ENCODE assay signal across 25 mouse cellular contexts in the genomic region with DNA sequence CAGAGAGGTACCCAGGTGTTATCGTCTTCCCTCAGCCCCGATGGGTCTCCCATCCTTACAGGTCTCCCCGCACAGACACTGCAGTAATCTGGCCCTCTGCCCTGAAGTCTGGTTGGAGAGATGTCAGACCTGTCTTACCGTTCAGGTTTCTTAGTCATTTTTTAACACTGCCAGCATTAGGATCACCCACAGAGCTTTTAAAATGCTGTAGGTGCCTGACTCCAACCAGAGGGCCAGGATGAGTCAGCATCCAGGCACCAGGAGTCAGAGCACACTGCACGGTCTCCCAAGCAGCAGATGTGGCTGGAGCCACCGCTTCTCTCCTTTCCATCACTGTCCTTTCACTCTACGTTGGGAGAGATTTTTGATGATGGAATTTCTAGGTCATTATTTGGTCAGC.
DNase-seq lines count a peak whose midpoint lies in the region; ATAC-seq lines count a peak whose summit lies in the region.
"Had no signal": no experiment of that assay in that cellular context is flagged by ENCODE, and none has a peak within 500 bp of the region (broad histone marks: within the 10 kb centered on the region; RNA-seq: fewer than 3 reads in every experiment).

No protein-coding gene starts in this region.

- DNase-seq in kidney, adult 9 months: peak; percentile 67
- no peak for DNase-seq in kidney, postnatal 10 days
- DNase-seq in 3134 (ENCODE audit: extremely low read depth, insufficient read length, low spot score): peak; percentile 50
- DNase-seq in 3T3-L1 (ENCODE audit: low read depth, low spot score): peak; percentile 83
- DNase-seq in fibroblast of lung, adult 2 months (ENCODE audit: low read depth): peak; percentile 45
- DNase-seq in midbrain, embryonic 11.5 days (ENCODE audit: low spot score, missing footprints): no peak
- no peak for DNase-seq in limb, embryonic 10.5 days (ENCODE audit: low spot score)
- DNase-seq: adrenal gland, adult 2 months; cerebellum, postnatal 36 days; gastrocnemius, postnatal 14 days; heart, adult 18-20 months; heart, postnatal 36 days; lung, adult 18-20 months; right cerebral cortex, postnatal 25 days; thymus, adult 18-20 months; thymus, postnatal 4 days had no signal

- no peak overlapping the region for H3K4me2 ChIP-seq in midbrain, embryonic 11.5 days
- H3K4me2 ChIP-seq: embryonic facial prominence, embryonic 15.5 days; forebrain, embryonic 12.5 days; heart, embryonic 13.5 days; limb, embryonic 12.5 days had no signal

- H3K27me3 ChIP-seq in midbrain, embryonic 11.5 days (ENCODE audit: control insufficient read depth, insufficient read depth, low read length): no peaks in the 10 kb centered on the region
- no peaks in the 10 kb centered on the region for H3K27me3 ChIP-seq in limb, embryonic 10.5 days (ENCODE audit: low read depth, poor library complexity, severe bottlenecking)
- H3K27me3 ChIP-seq: embryonic facial prominence, embryonic 15.5 days; forebrain, embryonic 12.5 days; heart, embryonic 13.5 days; limb, embryonic 12.5 days; megakaryocyte, embryonic 14.5 days had no signal

- WGBS in midbrain, embryonic 11.5 days: 89% methylated on average over 7 of the region's 7 CpGs
- 85% methylated on average over 7 of the region's 7 CpGs for WGBS in limb, embryonic 10.5 days

- H3K4me1 ChIP-seq in midbrain, embryonic 11.5 days (ENCODE audit: control insufficient read depth, insufficient read depth, low read length): no peaks in the 10 kb centered on the region
- H3K4me1 ChIP-seq in limb, embryonic 10.5 days: peaks cover 4% of the 10 kb centered on the region
- H3K4me1 ChIP-seq: embryonic facial prominence, embryonic 15.5 days had no signal

- H3K4me3 ChIP-seq in midbrain, embryonic 11.5 days (ENCODE audit: low read depth, low read length): no peak overlapping the region
- no peak overlapping the region for H3K4me3 ChIP-seq in limb, embryonic 10.5 days
- H3K4me3 ChIP-seq: embryonic facial prominence, embryonic 15.5 days; forebrain, embryonic 12.5 days; heart, embryonic 13.5 days; limb, embryonic 12.5 days; megakaryocyte, embryonic 14.5 days had no signal

- H3K9ac ChIP-seq in midbrain, embryonic 11.5 days (ENCODE audit: low read length): no peak overlapping the region
- H3K9ac ChIP-seq: embryonic facial prominence, embryonic 15.5 days; forebrain, embryonic 12.5 days; heart, embryonic 13.5 days; limb, embryonic 12.5 days had no signal

- H3K27ac ChIP-seq in midbrain, embryonic 11.5 days (ENCODE audit: low read depth, low read length): no peak overlapping the region
- no peak overlapping the region for H3K27ac ChIP-seq in limb, embryonic 10.5 days
- H3K27ac ChIP-seq: embryonic facial prominence, embryonic 15.5 days; forebrain, embryonic 12.5 days; heart, embryonic 13.5 days; limb, embryonic 12.5 days had no signal

- no peaks in the 10 kb centered on the region for H3K9me3 ChIP-seq in midbrain, embryonic 11.5 days (ENCODE audit: control insufficient read depth, low read length)
- no peaks in the 10 kb centered on the region for H3K9me3 ChIP-seq in limb, embryonic 10.5 days (replicated peaks)
- H3K9me3 ChIP-seq: embryonic facial prominence, embryonic 15.5 days; forebrain, embryonic 12.5 days; G1E; heart, embryonic 13.5 days; limb, embryonic 12.5 days; megakaryocyte, embryonic 14.5 days had no signal

- ATAC-seq in midbrain, embryonic 11.5 days (ENCODE audit: low FRiP score): no peak
- ATAC-seq: hindbrain, embryonic 16.5 days; intestine, postnatal 0 days; midbrain, embryonic 16.5 days had no signal

- no peaks in the 10 kb centered on the region for H3K36me3 ChIP-seq in midbrain, embryonic 11.5 days (ENCODE audit: control insufficient read depth, insufficient read depth, low read length)
- H3K36me3 ChIP-seq in limb, embryonic 10.5 days: no peaks in the 10 kb centered on the region; the same call in 1 of the 2 replicates
- H3K36me3 ChIP-seq: embryonic facial prominence, embryonic 15.5 days; forebrain, embryonic 12.5 days; heart, embryonic 13.5 days; limb, embryonic 12.5 days had no signal

Comparison
In these comparisons a context has a peak if more than half of its experiments do, and no peak if none do; other contexts are left out.
1. DNase-seq: peak in kidney, adult 9 months (single experiment), 3134 (single experiment), 3T3-L1 (single experiment) and fibroblast of lung, adult 2 months (single experiment); none in kidney, postnatal 10 days (single experiment), midbrain, embryonic 11.5 days (single experiment) and limb, embryonic 10.5 days (single experiment).